In genomic region chr5:15670789-15671188, GRCm38 (mm10) we compare ENCODE assay signal across 26 mouse cellular contexts. TPM values are rescaled to one million over a fixed set of nuclear protein-coding genes. Genes with fewer than 3 reads are reported as not detected.
DNase-seq lines count a peak whose midpoint lies in the region; ATAC-seq and TF ChIP-seq lines count a peak whose summit lies in the region.
"Not testable (repeated sequence)": the region's sequence is repeated elsewhere in the genome, so short reads cannot be mapped to it uniquely, and the experiment has no call there.
"Had no signal": no experiment of that assay in that cellular context is flagged by ENCODE, and none has a peak within 500 bp of the region (broad histone marks: within the 10 kb centered on the region; RNA-seq: fewer than 3 reads in every experiment).

No protein-coding gene starts in this region.

- H3K27me3 ChIP-seq in ES-Bruce4 (ENCODE audit: control insufficient read depth, insufficient read depth, low read length, poor library complexity, severe bottlenecking); forebrain, embryonic 16.5 days (replicated peaks; ENCODE audit: control insufficient read depth, insufficient read depth, low read length); hindbrain, embryonic 13.5 days; limb, embryonic 10.5 days (ENCODE audit: low read depth, poor library complexity, severe bottlenecking); lung, embryonic 16.5 days (ENCODE audit: control insufficient read depth, insufficient read depth, low read depth, low read length); midbrain, postnatal 0 days (ENCODE audit: insufficient read depth, low read length): not testable (repeated sequence)

- H3K9ac ChIP-seq in ES-Bruce4 (ENCODE audit: low read depth, poor library complexity, severe bottlenecking); forebrain, embryonic 16.5 days (replicated peaks; ENCODE audit: low read depth, low read length); hindbrain, embryonic 13.5 days; lung, embryonic 16.5 days (ENCODE audit: low read length); midbrain, postnatal 0 days (replicated peaks; ENCODE audit: low read length, poor library complexity, severe bottlenecking): not testable (repeated sequence)

- H3K27ac ChIP-seq in ES-Bruce4 (ENCODE audit: insufficient read depth, low read length); forebrain, embryonic 16.5 days (ENCODE audit: low read length); hindbrain, embryonic 13.5 days; limb, embryonic 10.5 days; lung, embryonic 16.5 days (ENCODE audit: low read length); midbrain, postnatal 0 days (ENCODE audit: low read depth, low read length): not testable (repeated sequence)

- ATAC-seq in forebrain, embryonic 16.5 days, result 0 out of 2 replicates have a peak, but pooled peaks have one; percentile 20
- peak; percentile 24; the same call in 1 of the 2 replicates for ATAC-seq in hindbrain, embryonic 13.5 days (ENCODE audit: low FRiP score)
- peak; percentile 23; the same call in 1 of the 2 replicates for ATAC-seq in lung, embryonic 16.5 days (ENCODE audit: low read depth)
- ATAC-seq in midbrain, postnatal 0 days (ENCODE audit: low FRiP score), result peak; percentile 44; the same call in 1 of the 2 replicates

- not testable (repeated sequence) for H3K36me3 ChIP-seq in ES-Bruce4 (ENCODE audit: control insufficient read depth, insufficient read depth, low read length, poor library complexity, severe bottlenecking); forebrain, embryonic 16.5 days (ENCODE audit: control insufficient read depth, insufficient read depth); hindbrain, embryonic 13.5 days; limb, embryonic 10.5 days; lung, embryonic 16.5 days (ENCODE audit: control insufficient read depth, insufficient read depth, low read length); midbrain, postnatal 0 days (ENCODE audit: insufficient read depth, low read length)

- WGBS in forebrain, embryonic 16.5 days, result 89% methylated on average over 7 of the region's 18 CpGs
- WGBS in hindbrain, embryonic 13.5 days, result 91% methylated on average over 17 of the region's 18 CpGs
- WGBS in limb, embryonic 10.5 days, result 90% methylated on average over 14 of the region's 18 CpGs
- 84% methylated on average over 7 of the region's 18 CpGs for WGBS in lung, embryonic 16.5 days
- 89% methylated on average over 7 of the region's 18 CpGs for WGBS in midbrain, postnatal 0 days

- not testable (repeated sequence) for H3K4me2 ChIP-seq in forebrain, embryonic 16.5 days (ENCODE audit: low read length); hindbrain, embryonic 13.5 days; lung, embryonic 16.5 days (ENCODE audit: low read depth, low read length); midbrain, postnatal 0 days (ENCODE audit: low read depth, low read length, poor library complexity, severe bottlenecking)

- H3K9me3 ChIP-seq in ES-Bruce4 (replicated peaks; ENCODE audit: control insufficient read depth, insufficient read depth, low read length, poor library complexity, severe bottlenecking); forebrain, embryonic 16.5 days (ENCODE audit: control insufficient read depth, low read length); limb, embryonic 10.5 days (replicated peaks); lung, embryonic 16.5 days (ENCODE audit: control insufficient read depth, low read length): not testable (repeated sequence)
- H3K9me3 ChIP-seq in hindbrain, embryonic 13.5 days, result peaks cover 14% of the 10 kb centered on the region
- peaks cover 11% of the 10 kb centered on the region for H3K9me3 ChIP-seq in midbrain, postnatal 0 days (ENCODE audit: low read length)

- TF ChIP-seq POLR2A in ES-Bruce4 (IDR thresholded peaks at IDR 0.05; ENCODE audit: insufficient read depth, low read length), result not testable (repeated sequence)

- H3K4me3 ChIP-seq in ES-Bruce4 (ENCODE audit: low read depth, low read length), result peak overlapping the region; percentile 48
- not testable (repeated sequence) for H3K4me3 ChIP-seq in forebrain, embryonic 16.5 days (replicated peaks; ENCODE audit: low read length); hindbrain, embryonic 13.5 days; limb, embryonic 10.5 days; lung, embryonic 16.5 days (ENCODE audit: low read length); midbrain, postnatal 0 days (ENCODE audit: low read depth, low read length)

- DNase-seq in embryo, embryonic 9.5 days (ENCODE audit: extremely low spot score), result peak; percentile 0
- DNase-seq in limb, embryonic 10.5 days (ENCODE audit: low spot score), result peak; percentile 26
- not testable (repeated sequence) for DNase-seq in midbrain, postnatal 0 days (ENCODE audit: low spot score)
- DNase-seq in thymus, postnatal 0 days (ENCODE audit: low spot score), result peak; percentile 1

- not testable (repeated sequence) for TF ChIP-seq EP300 in ES-Bruce4 (IDR thresholded peaks at IDR 0.05; ENCODE audit: insufficient read depth, low read depth, low read length)

- H3K4me1 ChIP-seq in ES-Bruce4 (ENCODE audit: control insufficient read depth, insufficient read depth, low read length); forebrain, embryonic 16.5 days (replicated peaks; ENCODE audit: control insufficient read depth, insufficient read depth, low read length); hindbrain, embryonic 13.5 days (replicated peaks); limb, embryonic 10.5 days; lung, embryonic 16.5 days (replicated peaks; ENCODE audit: control insufficient read depth, insufficient read depth, low read length); midbrain, postnatal 0 days (ENCODE audit: insufficient read depth, low read length): not testable (repeated sequence)

- not testable (repeated sequence) for TF ChIP-seq CTCF in ES-Bruce4 (IDR thresholded peaks at IDR 0.05; ENCODE audit: low read depth, low read length); midbrain, postnatal 0 days (IDR thresholded peaks at IDR 0.05)

RNA-seq across cellular contexts. Expression of gene 4930572O03Rik, which starts 13.9 kb away (rescaled TPM):
- not detected in 2 replicates for polyA plus RNA-seq in ES-Bruce4 (2011; ENCODE audit: insufficient read depth, insufficient read length, low read depth, missing spikeins)
- not detected in 2 replicates for polyA plus RNA-seq in forebrain, embryonic 16.5 days (2015; fragmentation: Nextera tagmentation; extraction: Ambion mirVana)
- not detected in 2 replicates for polyA plus RNA-seq in hindbrain, embryonic 13.5 days (2015; fragmentation: Nextera tagmentation; extraction: Ambion mirVana)
- not detected in 2 replicates for polyA plus RNA-seq in limb, embryonic 10.5 days (2016; fragmentation: Nextera tagmentation; extraction: Ambion mirVana)
- polyA plus RNA-seq in lung, embryonic 16.5 days (2015; fragmentation: Nextera tagmentation; extraction: Ambion mirVana), result not detected in 2 replicates
- total RNA-seq in midbrain, postnatal 0 days (2014; rRNA removed), result not detected in 2 replicates
- polyA plus RNA-seq in midbrain, postnatal 0 days (2015; fragmentation: Nextera tagmentation; extraction: Ambion mirVana), result not detected in 2 replicates
- polyA plus RNA-seq in thymus, postnatal 0 days (2015; fragmentation: Nextera tagmentation; extraction: Ambion mirVana), result not detected in 2 replicates
- total RNA-seq: adrenal gland, postnatal 14 days; CH12.LX; gastrocnemius, postnatal 10 days; hematopoietic stem cell, adult 5-6 weeks; layer of hippocampus, postnatal 10 days; left cerebral cortex, adult 8-10 months had no signal
- polyA plus RNA-seq: brain, embryonic 14.5 days; cortical plate, adult 2 months; forebrain, embryonic 13.5 days; heart, embryonic 14.5 days; intestine, embryonic 14.5 days; kidney, embryonic 14.5 days; large intestine, adult 2 months; limb, embryonic 13.5 days; liver, embryonic 14.5 days; neural tube, embryonic 14.5 days; Patski; small intestine, adult 2 months had no signal

RNA-seq across cellular contexts. Expression of gene Speer4c, which starts 43.3 kb away (rescaled TPM):
- not detected in 2 replicates for polyA plus RNA-seq in ES-Bruce4 (2011; ENCODE audit: insufficient read depth, insufficient read length, low read depth, missing spikeins)
- polyA plus RNA-seq in forebrain, embryonic 16.5 days (2015; fragmentation: Nextera tagmentation; extraction: Ambion mirVana), result not detected in 2 replicates
- not detected in 2 replicates for polyA plus RNA-seq in hindbrain, embryonic 13.5 days (2015; fragmentation: Nextera tagmentation; extraction: Ambion mirVana)
- not detected in 2 replicates for polyA plus RNA-seq in limb, embryonic 10.5 days (2016; fragmentation: Nextera tagmentation; extraction: Ambion mirVana)
- not detected in 2 replicates for polyA plus RNA-seq in lung, embryonic 16.5 days (2015; fragmentation: Nextera tagmentation; extraction: Ambion mirVana)
- total RNA-seq in midbrain, postnatal 0 days (2014; rRNA removed), result not detected in 2 replicates
- polyA plus RNA-seq in midbrain, postnatal 0 days (2015; fragmentation: Nextera tagmentation; extraction: Ambion mirVana), result 0.20 TPM in 1 of 2 replicates, not detected in the other
- 0.72 and 0.82 TPM in 2 replicates for polyA plus RNA-seq in thymus, postnatal 0 days (2015; fragmentation: Nextera tagmentation; extraction: Ambion mirVana)
- total RNA-seq: adrenal gland, postnatal 14 days; CH12.LX; gastrocnemius, postnatal 10 days; hematopoietic stem cell, adult 5-6 weeks; layer of hippocampus, postnatal 10 days; left cerebral cortex, adult 8-10 months had no signal
- polyA plus RNA-seq: brain, embryonic 14.5 days; cortical plate, adult 2 months; forebrain, embryonic 13.5 days; heart, embryonic 14.5 days; intestine, embryonic 14.5 days; kidney, embryonic 14.5 days; large intestine, adult 2 months; limb, embryonic 13.5 days; liver, embryonic 14.5 days; neural tube, embryonic 14.5 days; Patski; small intestine, adult 2 months had no signal

RNA-seq across cellular contexts. Expression of gene Speer4d, which starts 51.9 kb away (rescaled TPM):
- polyA plus RNA-seq in ES-Bruce4 (2011; ENCODE audit: insufficient read depth, insufficient read length, low read depth, missing spikeins), result not detected in 2 replicates
- not detected in 2 replicates for polyA plus RNA-seq in forebrain, embryonic 16.5 days (2015; fragmentation: Nextera tagmentation; extraction: Ambion mirVana)
- polyA plus RNA-seq in hindbrain, embryonic 13.5 days (2015; fragmentation: Nextera tagmentation; extraction: Ambion mirVana), result not detected in 2 replicates
- not detected in 2 replicates for polyA plus RNA-seq in limb, embryonic 10.5 days (2016; fragmentation: Nextera tagmentation; extraction: Ambion mirVana)
- not detected in 2 replicates for polyA plus RNA-seq in lung, embryonic 16.5 days (2015; fragmentation: Nextera tagmentation; extraction: Ambion mirVana)
- total RNA-seq in midbrain, postnatal 0 days (2014; rRNA removed), result not detected in 2 replicates
- not detected in 2 replicates for polyA plus RNA-seq in midbrain, postnatal 0 days (2015; fragmentation: Nextera tagmentation; extraction: Ambion mirVana)
- polyA plus RNA-seq in thymus, postnatal 0 days (2015; fragmentation: Nextera tagmentation; extraction: Ambion mirVana), result 0.28 TPM in 1 of 2 replicates, not detected in the other
- total RNA-seq: adrenal gland, postnatal 14 days; CH12.LX; gastrocnemius, postnatal 10 days; hematopoietic stem cell, adult 5-6 weeks; layer of hippocampus, postnatal 10 days; left cerebral cortex, adult 8-10 months had no signal
- polyA plus RNA-seq: brain, embryonic 14.5 days; cortical plate, adult 2 months; forebrain, embryonic 13.5 days; heart, embryonic 14.5 days; intestine, embryonic 14.5 days; kidney, embryonic 14.5 days; large intestine, adult 2 months; limb, embryonic 13.5 days; liver, embryonic 14.5 days; neural tube, embryonic 14.5 days; Patski; small intestine, adult 2 months had no signal
